Mouse (Mus musculus) lung, embryonic 15.5 days (tissue): ENCODE data around the gene Agtpbp1. TPM values are rescaled to one million over a fixed set of nuclear protein-coding genes. Genes with fewer than 3 reads are reported as not detected.

ENCODE experiments used
- ATAC-seq: fragments of 200-750 bp; cut with Nextera tagmentation; 2 replicates; pipeline ENCODE4 v1.8.0; 2017; ENCODE audit warnings: moderate number of reproducible peaks, borderline replicate concordance; ENCODE audit not compliant: low FRiP score, low TSS enrichment; ENCODE audit errors: extremely low read depth
- H3K27ac ChIP-seq: fragments of 300-500 bp; sonication (generic); 2 replicates; pipeline ENCODE4 v1.5.1; 2015; ENCODE audit warnings: moderate library complexity, mild to moderate bottlenecking, inconsistent platforms
- H3K27me3 ChIP-seq: fragments of 300-500 bp; sonication (generic); 2 replicates; pipeline ENCODE4 v1.6.1; 2015; ENCODE audit warnings: inconsistent platforms
- H3K36me3 ChIP-seq: fragments of 300-500 bp; sonication (generic); 2 replicates; pipeline ENCODE4 v1.6.1; 2015; ENCODE audit warnings: inconsistent platforms
- H3K4me1 ChIP-seq: fragments of 300-500 bp; sonication (generic); 2 replicates; pipeline ENCODE4 v1.6.1; 2015; ENCODE audit warnings: inconsistent platforms
- H3K4me2 ChIP-seq: fragments of 300-500 bp; sonication (generic); 2 replicates; pipeline ENCODE4 v1.6.1; 2015; ENCODE audit warnings: inconsistent platforms, mild to moderate bottlenecking, moderate library complexity
- H3K4me3 ChIP-seq: fragments of 300-500 bp; sonication (generic); 2 replicates; pipeline ENCODE4 v1.5.1; 2015; ENCODE audit warnings: mild to moderate bottlenecking, inconsistent platforms
- H3K9ac ChIP-seq: fragments of 300-500 bp; sonication (generic); 2 replicates; pipeline ENCODE4 v1.6.1; 2015; ENCODE audit warnings: inconsistent platforms
- H3K9me3 ChIP-seq: fragments of 300-500 bp; sonication (generic); 2 replicates; pipeline ENCODE4 v1.6.1; 2016; ENCODE audit warnings: inconsistent platforms
- WGBS: fragments of 180-500 bp; shearing (Covaris S2); methylation state at CpG from one replicate; pipeline ENCODE4 v1.1.7; 2015; 5-methylcytosine and 5-hydroxymethylcytosine counted together
- polyA plus RNA-seq: library from polyadenylated mRNA; unstranded; fragments of >200 nt; fragmentation: Nextera tagmentation; extraction: Ambion mirVana; gene quantifications from 2 replicates; pipeline ENCODE4 v1.2.1, GENCODE M21; 2015

Agtpbp1 gene
- polyA plus RNA-seq, 1 experiment from 2014 or later: 16.5 TPM

- Histone ChIP-seq H3K27ac (no peak overlapping the region), H3K36me3 (peaks cover 16% of the 10 kb centered on the region), H3K9me3 (no peaks in the 10 kb centered on the region), H3K9ac (no peak overlapping the region), H3K4me3 (no peak overlapping the region), H3K4me2 (no peak overlapping the region), H3K4me1 (no peaks in the 10 kb centered on the region), H3K27me3 (no peaks in the 10 kb centered on the region)
- ATAC-seq: no peak
- WGBS: 61% methylated on average over 8 of the region's 8 CpGs
These were observed 110.1 kb downstream of the Agtpbp1 start for GRCm38 (mm10) chr13:59474973-59475372.

DNA sequence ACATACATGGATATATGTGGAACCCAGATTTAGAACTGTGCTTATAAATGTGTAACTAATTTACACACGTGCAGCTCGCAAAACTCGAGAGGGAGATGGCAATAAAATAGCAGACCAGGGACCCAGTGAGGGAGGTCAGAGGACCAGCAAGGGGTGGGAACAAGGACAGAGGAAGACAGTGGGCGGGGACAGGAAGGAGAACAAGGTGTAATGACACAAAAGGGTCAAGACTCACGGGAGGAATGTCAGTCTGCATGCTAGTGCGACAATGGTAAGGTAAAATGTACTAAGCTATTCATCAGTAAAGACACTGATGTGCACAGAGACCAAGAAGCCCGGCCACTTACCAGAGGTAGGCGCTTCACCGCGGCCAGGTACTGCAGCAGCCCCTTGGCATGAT lies 111.7 kb downstream of the Agtpbp1 start:
- 77% methylated on average over 10 of the region's 10 CpGs for WGBS
- Histone ChIP-seq H3K4me3 (no peak overlapping the region), H3K27ac (no peak overlapping the region), H3K4me2 (no peak overlapping the region), H3K9ac (no peak overlapping the region), H3K9me3 (no peaks in the 10 kb centered on the region), H3K4me1 (peaks cover under 1% of the 10 kb centered on the region; the same call in 1 of the 2 replicates), H3K36me3 (peaks cover 16% of the 10 kb centered on the region), H3K27me3 (no peaks in the 10 kb centered on the region)
- ATAC-seq: no peak

DNA sequence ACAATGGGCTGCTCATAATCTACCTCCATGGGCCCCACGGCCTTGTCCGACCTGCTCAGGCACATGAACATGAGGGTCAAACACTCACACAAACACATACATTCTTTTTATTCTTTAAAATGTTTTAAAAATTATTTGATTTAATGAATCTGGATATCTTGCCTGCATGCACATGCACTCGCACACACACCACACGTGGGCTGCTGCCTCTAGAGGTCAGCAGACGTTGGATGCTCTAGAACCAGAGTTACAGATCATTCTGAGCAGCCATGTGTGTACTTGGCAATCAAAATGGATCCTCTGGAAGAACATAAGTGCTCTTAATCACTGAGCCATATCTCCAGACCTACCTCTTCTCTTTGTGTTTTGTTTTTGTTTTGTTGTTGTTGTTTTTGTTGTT lies 112.8 kb downstream of the Agtpbp1 start:
- ATAC-seq: no peak
- H3K4me1 ChIP-seq: peaks cover 12% of the 10 kb centered on the region
- H3K4me2 ChIP-seq: no peak overlapping the region
- H3K9me3 ChIP-seq: no peaks in the 10 kb centered on the region
- H3K9ac ChIP-seq: no peak overlapping the region
- no peaks in the 10 kb centered on the region for H3K27me3 ChIP-seq
- H3K27ac ChIP-seq: no peak overlapping the region
- peaks cover 12% of the 10 kb centered on the region for H3K36me3 ChIP-seq
- H3K4me3 ChIP-seq: no peak overlapping the region
- WGBS: 74% methylated on average over 5 of the region's 5 CpGs

DNA sequence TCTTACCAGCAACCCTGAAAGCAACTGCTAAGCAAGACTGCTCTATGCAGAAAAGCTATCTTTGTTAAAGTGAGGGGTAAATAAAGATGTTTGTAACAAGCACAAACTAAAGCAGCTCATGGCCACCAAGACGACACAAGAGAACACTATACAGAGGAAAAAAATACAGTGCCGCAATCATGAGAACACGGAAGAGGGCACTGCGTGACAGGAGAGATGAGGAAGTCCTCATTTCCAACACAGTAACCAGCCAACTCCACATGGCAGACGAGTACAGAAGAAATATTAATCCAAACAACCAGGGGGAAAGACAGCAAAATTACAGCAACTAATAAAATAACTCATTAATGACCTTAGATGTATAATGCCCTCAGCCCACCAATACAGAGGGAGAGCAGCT lies 115.3 kb downstream of the Agtpbp1 start:
- 82% methylated on average over 5 of the region's 5 CpGs for WGBS
- H3K4me3 ChIP-seq: no peak overlapping the region
- H3K4me2 ChIP-seq: no peak overlapping the region
- H3K27ac ChIP-seq: no peak overlapping the region
- H3K27me3 ChIP-seq: no peaks in the 10 kb centered on the region
- ATAC-seq: no peak
- no peak overlapping the region for H3K9ac ChIP-seq
- no peaks in the 10 kb centered on the region for H3K9me3 ChIP-seq
- H3K4me1 ChIP-seq: peaks cover 14% of the 10 kb centered on the region
- peaks cover 9% of the 10 kb centered on the region; the same call in 1 of the 2 replicates for H3K36me3 ChIP-seq

DNA sequence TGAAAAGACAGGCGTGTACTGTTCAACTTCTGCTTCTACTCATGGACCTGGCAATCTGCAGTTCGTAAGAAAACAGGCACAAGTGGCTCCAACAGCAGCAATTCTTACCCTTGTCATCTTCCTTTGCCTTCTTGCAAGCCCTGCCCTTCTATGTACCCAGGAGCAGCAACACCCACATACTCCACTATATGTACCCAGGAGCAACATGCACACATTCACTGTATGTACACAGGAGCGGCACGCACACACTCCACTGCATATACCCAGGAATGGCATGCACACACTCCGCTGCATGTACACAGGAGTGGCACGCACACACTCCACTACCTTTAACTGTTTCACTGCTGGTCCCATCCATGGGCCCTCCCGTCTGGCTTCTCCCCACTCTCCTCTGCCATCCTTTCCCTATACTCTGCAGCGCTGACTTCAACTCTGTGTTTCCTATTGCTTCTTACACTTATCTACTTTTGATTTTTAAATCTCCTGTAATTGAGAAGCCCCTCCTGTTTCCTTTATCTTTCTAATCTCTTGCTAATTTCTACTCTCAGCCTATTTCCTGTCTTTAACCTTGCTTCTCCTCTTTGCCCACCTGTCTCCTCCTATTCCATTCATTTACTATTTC lies 116.7 kb downstream of the Agtpbp1 start:
- 55% methylated on average over 8 of the region's 8 CpGs for WGBS
- Histone ChIP-seq H3K9me3 (no peaks in the 10 kb centered on the region), H3K4me1 (peaks cover 14% of the 10 kb centered on the region), H3K4me3 (no peak overlapping the region), H3K4me2 (no peak overlapping the region; the same call in 1 of the 2 replicates), H3K36me3 (peaks cover 10% of the 10 kb centered on the region; the same call in 1 of the 2 replicates), H3K27ac (peak overlapping the region; percentile 67), H3K27me3 (no peaks in the 10 kb centered on the region), H3K9ac (no peak overlapping the region)
- peak; percentile 82; the same call in 1 of the 2 replicates for ATAC-seq

DNA sequence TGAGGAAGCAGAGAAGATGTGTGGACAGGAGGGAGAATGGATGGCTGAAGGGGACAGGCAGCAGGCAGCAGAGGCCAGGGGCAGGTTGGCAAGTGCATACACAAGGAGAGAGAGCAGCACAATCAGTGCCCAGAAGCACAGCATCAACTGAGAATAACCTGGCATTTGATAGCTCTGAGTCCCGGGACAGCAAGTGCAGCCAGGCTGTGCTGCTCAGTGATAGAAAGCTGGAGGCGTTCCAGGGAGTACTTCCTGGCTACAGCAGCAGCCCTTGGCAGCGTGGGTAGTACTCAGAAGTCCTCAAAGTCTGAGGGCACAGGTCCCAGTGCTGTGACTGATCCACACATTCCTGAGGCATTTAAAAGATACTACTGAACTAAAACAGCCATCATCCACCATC lies 117.4 kb downstream of the Agtpbp1 start:
- ATAC-seq: peak; percentile 78; the same call in 1 of the 2 replicates
- H3K4me1 ChIP-seq: peaks cover 14% of the 10 kb centered on the region
- peak overlapping the region; percentile 67 for H3K27ac ChIP-seq
- H3K36me3 ChIP-seq: peaks cover 9% of the 10 kb centered on the region; the same call in 1 of the 2 replicates
- no peaks in the 10 kb centered on the region for H3K27me3 ChIP-seq
- no peaks in the 10 kb centered on the region for H3K9me3 ChIP-seq
- H3K4me2 ChIP-seq: no peak overlapping the region; the same call in 1 of the 2 replicates
- no peak overlapping the region for H3K4me3 ChIP-seq
- no peak overlapping the region for H3K9ac ChIP-seq
- 19% methylated on average over 3 of the region's 3 CpGs for WGBS

GRCm38 (mm10) chr13:59460958-59461357 lies 124.1 kb downstream of the Agtpbp1 start:
- ATAC-seq: no peak
- WGBS: 59% methylated on average over 3 of the region's 3 CpGs
- H3K4me3 ChIP-seq: no peak overlapping the region
- peaks cover 14% of the 10 kb centered on the region; the same call in 1 of the 2 replicates for H3K36me3 ChIP-seq
- no peaks in the 10 kb centered on the region for H3K27me3 ChIP-seq
- no peak overlapping the region for H3K9ac ChIP-seq
- no peaks in the 10 kb centered on the region for H3K4me1 ChIP-seq
- no peak overlapping the region for H3K4me2 ChIP-seq
- H3K9me3 ChIP-seq: no peaks in the 10 kb centered on the region
- no peak overlapping the region for H3K27ac ChIP-seq

- Histone ChIP-seq H3K27ac (no peak overlapping the region), H3K4me3 (no peak overlapping the region), H3K36me3 (peaks cover 11% of the 10 kb centered on the region; the same call in 1 of the 2 replicates), H3K4me1 (peaks cover 29% of the 10 kb centered on the region), H3K4me2 (no peak overlapping the region), H3K9me3 (no peaks in the 10 kb centered on the region), H3K9ac (no peak overlapping the region), H3K27me3 (no peaks in the 10 kb centered on the region)
- 72% methylated on average over 1 of the region's 1 CpGs for WGBS
- ATAC-seq: no peak
These were observed 128.8 kb downstream of the Agtpbp1 start for GRCm38 (mm10) chr13:59456203-59456602.

DNA sequence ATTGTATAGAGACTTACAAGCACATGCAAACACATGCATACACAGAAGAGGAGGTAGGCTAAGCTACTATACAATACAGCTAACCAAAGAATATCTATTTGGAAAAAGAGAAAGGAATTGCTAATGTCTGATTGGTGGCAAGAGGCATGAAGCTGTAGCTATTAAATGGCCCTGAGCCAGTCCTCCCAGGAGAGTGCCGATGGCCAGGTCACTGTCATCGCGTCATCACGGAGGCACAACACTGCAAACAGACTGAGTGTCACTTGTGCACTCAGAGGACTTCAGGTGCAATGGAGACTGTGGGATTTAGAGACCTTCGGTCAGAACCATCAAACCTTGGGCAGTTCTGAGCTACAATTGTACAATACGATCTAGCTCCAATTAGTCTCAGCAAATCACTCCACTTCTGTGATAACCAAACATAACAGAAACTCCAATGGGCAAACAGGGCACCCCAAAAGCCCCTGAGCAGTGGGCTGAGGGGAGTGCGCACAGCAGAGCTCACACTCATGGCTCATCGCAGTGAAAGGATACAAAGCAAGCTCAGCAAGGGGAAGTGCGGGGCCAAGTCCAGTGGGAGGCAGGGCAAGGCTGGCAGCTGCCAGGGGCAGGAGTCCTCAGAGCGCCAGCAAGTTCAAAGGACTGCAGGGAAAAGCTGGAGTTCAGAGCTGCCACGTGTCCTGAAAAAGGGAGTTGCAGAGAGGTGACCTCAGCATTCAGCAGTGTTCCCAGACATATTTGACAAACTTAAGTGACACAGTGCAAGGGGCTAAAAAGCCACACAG lies 130.8 kb downstream of the Agtpbp1 start:
- H3K4me1 ChIP-seq: peaks cover 29% of the 10 kb centered on the region
- H3K27me3 ChIP-seq: no peaks in the 10 kb centered on the region
- no peak overlapping the region for H3K4me2 ChIP-seq
- no peak for ATAC-seq
- no peak overlapping the region for H3K4me3 ChIP-seq
- no peak overlapping the region; the same call in 1 of the 2 replicates for H3K27ac ChIP-seq
- WGBS: 72% methylated on average over 11 of the region's 11 CpGs
- no peak overlapping the region for H3K9ac ChIP-seq
- H3K9me3 ChIP-seq: no peaks in the 10 kb centered on the region
- peaks cover 10% of the 10 kb centered on the region; the same call in 1 of the 2 replicates for H3K36me3 ChIP-seq

DNA sequence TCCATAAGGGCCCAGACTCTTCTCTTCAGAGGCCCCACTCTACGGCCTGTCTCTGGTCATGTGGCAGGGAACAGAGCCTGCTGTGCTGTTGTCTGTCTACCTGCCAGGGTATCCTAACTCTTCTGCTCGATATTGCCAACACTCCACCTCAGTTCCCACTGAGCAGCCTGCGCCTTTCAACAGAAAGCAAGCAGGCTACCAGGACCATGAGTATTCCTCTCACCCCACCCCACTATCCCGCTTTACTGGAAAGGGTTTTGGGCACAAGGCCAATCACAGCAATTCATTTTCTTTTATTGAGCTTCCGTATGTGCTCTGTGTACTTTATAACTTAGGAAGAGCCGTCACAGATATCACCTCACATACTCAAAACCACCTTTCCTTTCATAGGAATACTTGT lies 131.4 kb downstream of the Agtpbp1 start:
- ATAC-seq: peak; percentile 31; the same call in 1 of the 2 replicates
- peak overlapping the region; percentile 44 for H3K27ac ChIP-seq
- 32% methylated on average over 6 of the region's 6 CpGs for WGBS
- H3K4me3 ChIP-seq: no peak overlapping the region
- H3K9me3 ChIP-seq: no peaks in the 10 kb centered on the region
- H3K27me3 ChIP-seq: no peaks in the 10 kb centered on the region
- H3K4me2 ChIP-seq: no peak overlapping the region
- H3K9ac ChIP-seq: no peak overlapping the region
- peaks cover 29% of the 10 kb centered on the region for H3K4me1 ChIP-seq
- H3K36me3 ChIP-seq: peaks cover 10% of the 10 kb centered on the region; the same call in 1 of the 2 replicates

DNA sequence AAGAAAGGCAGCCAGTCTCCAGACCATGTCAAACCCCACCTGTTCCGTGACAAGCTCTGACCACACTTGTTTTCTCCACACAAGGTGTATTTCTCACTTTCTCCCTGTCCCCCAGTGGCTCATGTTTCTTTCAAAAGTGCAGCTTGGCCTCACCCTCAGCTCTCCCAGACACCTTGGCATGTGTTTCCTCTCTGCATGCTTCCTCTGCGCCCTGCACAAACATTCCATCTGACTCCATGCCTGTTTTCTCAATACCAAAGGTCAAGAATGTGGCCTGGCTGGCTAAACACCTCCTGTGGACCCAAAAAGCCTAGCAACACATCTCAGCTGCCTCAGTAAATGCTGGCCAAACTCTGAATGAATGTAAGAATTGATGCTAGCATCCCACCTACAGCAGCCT lies 132.0 kb downstream of the Agtpbp1 start:
- peak overlapping the region; percentile 44 for H3K27ac ChIP-seq
- 62% methylated on average over 2 of the region's 2 CpGs for WGBS
- 0 out of 2 replicates have a peak, but pooled peaks have one; percentile 27 for ATAC-seq

GRCm38 (mm10) chr13:59450840-59451239 lies 134.2 kb downstream of the Agtpbp1 start:
- no peak overlapping the region for H3K27ac ChIP-seq
- no peak overlapping the region for H3K4me3 ChIP-seq
- peaks cover 29% of the 10 kb centered on the region for H3K4me1 ChIP-seq
- H3K9ac ChIP-seq: no peak overlapping the region
- no peak overlapping the region for H3K4me2 ChIP-seq
- 84% methylated on average over 10 of the region's 10 CpGs for WGBS
- no peak for ATAC-seq
- H3K36me3 ChIP-seq: peaks cover 10% of the 10 kb centered on the region; the same call in 1 of the 2 replicates
- no peaks in the 10 kb centered on the region for H3K9me3 ChIP-seq
- H3K27me3 ChIP-seq: no peaks in the 10 kb centered on the region

More for the DNA sequence above, 132.0 kb downstream of the Agtpbp1 start:
- H3K36me3 ChIP-seq: peaks cover 10% of the 10 kb centered on the region; the same call in 1 of the 2 replicates
- no peak overlapping the region for H3K4me3 ChIP-seq
- no peak overlapping the region for H3K9ac ChIP-seq
- no peak overlapping the region for H3K4me2 ChIP-seq
- no peaks in the 10 kb centered on the region for H3K27me3 ChIP-seq
- peaks cover 29% of the 10 kb centered on the region for H3K4me1 ChIP-seq
- no peaks in the 10 kb centered on the region for H3K9me3 ChIP-seq
